Mouse (Mus musculus): Measurements from ENCODE around the gene Gm45234. TPM values are rescaled to one million over a fixed set of nuclear protein-coding genes. Genes with fewer than 3 reads are reported as not detected.

The Gm45234 gene
- not detected in 2 replicates for polyA plus RNA-seq (2015; fragmentation: Nextera tagmentation; extraction: Ambion mirVana)

GRCm38 (mm10) chr6:124755831-124756595, at the start of gene Gm45234, which contains the start of gene Atn1:
Gene Gm45234 (minus strand): TSS chr6:124756021.
Gene Atn1 (minus strand): TSS chr6:124756524.

DNA sequence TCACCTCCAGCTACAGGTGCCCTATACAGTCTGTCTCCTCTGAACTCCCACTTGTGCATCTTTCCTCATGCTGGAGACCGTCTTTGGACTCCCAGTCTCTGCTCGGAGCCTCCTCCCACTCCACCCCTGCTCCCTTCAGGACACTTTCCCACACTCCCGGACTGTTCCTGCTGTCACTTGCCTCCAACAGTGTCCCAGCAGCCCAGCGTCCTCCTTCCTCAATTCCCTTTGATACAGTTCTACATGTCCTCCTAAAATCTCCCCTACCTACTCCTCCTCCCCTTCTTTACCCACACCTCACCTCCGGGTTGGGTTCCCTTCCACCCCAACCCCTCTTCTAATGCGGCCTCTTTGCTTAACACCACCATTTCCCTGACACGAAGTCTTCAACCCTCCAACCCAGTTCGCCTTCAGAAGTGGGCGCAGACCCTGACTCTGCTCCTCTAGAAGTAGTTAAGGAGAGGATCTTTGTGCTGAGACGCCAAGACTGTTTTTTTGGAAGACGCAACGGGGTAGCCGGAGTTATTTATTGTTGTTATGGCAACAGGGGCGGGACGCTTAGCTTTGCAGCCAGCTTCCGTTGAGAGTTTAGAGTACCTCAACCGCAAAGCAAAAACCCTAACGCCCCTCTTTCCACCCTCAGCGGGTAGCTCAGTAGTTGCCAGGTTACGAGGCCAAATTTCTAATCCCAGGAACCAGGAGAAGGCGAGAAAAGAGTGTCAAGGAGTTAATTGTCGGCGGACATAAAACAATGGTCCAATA, 23.6 kb upstream of the Gm45234 start, which contains the start of gene Lrrc23:
Gene Lrrc23 (minus strand): TSS at position 506 of the 762 bp plus-strand sequence.

GRCm38 (mm10) chr6:124769101-124769765, 13.4 kb upstream of the Gm45234 start, which contains the start of gene Eno2:
Gene Eno2 (minus strand): TSS chr6:124769673.

GRCm38 (mm10) chr6:124740888-124741761, 14.7 kb downstream of the Gm45234 start, which contains the start of gene Grcc10:
Gene Grcc10 (minus strand): TSS chr6:124741374.

DNA sequence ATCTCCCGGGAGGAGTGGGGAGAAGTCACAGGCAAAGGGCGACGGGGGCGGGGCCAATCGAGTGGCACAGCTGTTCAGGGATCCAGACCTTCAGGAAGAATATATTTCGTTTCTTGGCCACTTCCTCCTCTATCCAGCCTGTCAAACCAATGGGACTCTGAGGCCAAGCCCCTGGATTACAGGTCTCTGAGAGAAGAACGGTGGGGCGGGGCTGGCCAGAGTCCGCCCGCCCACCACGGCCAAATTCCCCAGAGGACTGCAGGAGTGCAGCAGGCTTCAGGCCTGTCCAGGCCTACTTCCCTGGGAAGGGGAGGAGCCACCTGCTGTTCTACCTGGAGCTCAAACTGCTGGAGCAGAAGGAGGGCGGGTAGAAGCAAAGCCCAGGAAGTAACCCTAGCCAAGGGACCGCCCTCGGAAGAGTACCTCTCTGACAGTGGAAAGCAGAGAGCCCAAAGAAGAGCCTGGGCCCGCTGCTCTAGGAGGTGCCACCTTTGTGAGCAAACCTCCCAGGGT, 17.3 kb downstream of the Gm45234 start, which contains the start of gene Ptpn6:
Gene Ptpn6 (minus strand): TSS at position 204 of the 513 bp plus-strand sequence.

GRCm38 (mm10) chr6:124711824-124712782, 43.7 kb downstream of the Gm45234 start, which contains the start of the genes Emg1 and Phb2:
Gene Emg1 (minus strand): TSS chr6:124712178.
Gene Phb2 (plus strand): TSS chr6:124712336.

MicroRNAs encoded within 50 kb of the gene (microRNA counts, 519-probe panel; counts per million panel counts)
- microRNA mmu-miR-141 (296 counts per million, percentile 58 among the panel's probes with 10 or more counts), microRNA mmu-miR-200c (296 counts per million, percentile 58 among the panel's probes with 10 or more counts)

Small RNA genes within 50 kb of the gene (microRNA-seq; reads per million reads assigned to microRNA genes)
- gene Mir141 (1.9 to 3.3 reads per million in 2 experiments), gene Mir200c (13.3 to 13.8 reads per million in 2 experiments)

Other genes with a start within 250 kb of the Gm45234 start
- 11.6 and 13.0 TPM in 2 replicates for gene C1ra, start 243.6 kb downstream of the Gm45234 start, polyA plus RNA-seq (2015; fragmentation: Nextera tagmentation; extraction: Ambion mirVana)
- gene C1s1, start 213.7 kb downstream of the Gm45234 start, polyA plus RNA-seq (2015; fragmentation: Nextera tagmentation; extraction: Ambion mirVana), result 23.2 and 25.6 TPM in 2 replicates
- not detected in 2 replicates for gene C1rb, start 185.7 kb downstream of the Gm45234 start, polyA plus RNA-seq (2015; fragmentation: Nextera tagmentation; extraction: Ambion mirVana)
- gene C1s2, start 119.9 kb downstream of the Gm45234 start, polyA plus RNA-seq (2015; fragmentation: Nextera tagmentation; extraction: Ambion mirVana), result 0.12 TPM in 1 of 2 replicates, not detected in the other
- gene Lpcat3, start 93.0 kb downstream of the Gm45234 start, polyA plus RNA-seq (2015; fragmentation: Nextera tagmentation; extraction: Ambion mirVana), result 70.4 and 70.6 TPM in 2 replicates
- gene Emg1, start 43.8 kb downstream of the Gm45234 start, polyA plus RNA-seq (2015; fragmentation: Nextera tagmentation; extraction: Ambion mirVana), result 114 and 121 TPM in 2 replicates
- 334 and 346 TPM in 2 replicates for gene Phb2, start 43.7 kb downstream of the Gm45234 start, polyA plus RNA-seq (2015; fragmentation: Nextera tagmentation; extraction: Ambion mirVana)
- gene Ptpn6, start 17.3 kb downstream of the Gm45234 start, polyA plus RNA-seq (2015; fragmentation: Nextera tagmentation; extraction: Ambion mirVana), result 6.7 and 11.0 TPM in 2 replicates
- gene Grcc10, start 14.6 kb downstream of the Gm45234 start, polyA plus RNA-seq (2015; fragmentation: Nextera tagmentation; extraction: Ambion mirVana), result 290 and 323 TPM in 2 replicates
- gene Atn1, start 503 bp upstream of the Gm45234 start, polyA plus RNA-seq (2015; fragmentation: Nextera tagmentation; extraction: Ambion mirVana), result 6.9 TPM in 2 replicates
- gene Eno2, start 13.7 kb upstream of the Gm45234 start, polyA plus RNA-seq (2015; fragmentation: Nextera tagmentation; extraction: Ambion mirVana), result 2.5 and 3.6 TPM in 2 replicates
- gene Lrrc23, start 23.7 kb upstream of the Gm45234 start, polyA plus RNA-seq (2015; fragmentation: Nextera tagmentation; extraction: Ambion mirVana), result 0.21 TPM in 1 of 2 replicates, not detected in the other
- 18.9 and 21.0 TPM in 2 replicates for gene Spsb2, start 52.6 kb upstream of the Gm45234 start, polyA plus RNA-seq (2015; fragmentation: Nextera tagmentation; extraction: Ambion mirVana)
- 2,607 and 2,784 TPM in 2 replicates for gene Tpi1, start 58.3 kb upstream of the Gm45234 start, polyA plus RNA-seq (2015; fragmentation: Nextera tagmentation; extraction: Ambion mirVana)
- gene Usp5, start 73.5 kb upstream of the Gm45234 start, polyA plus RNA-seq (2015; fragmentation: Nextera tagmentation; extraction: Ambion mirVana), result 54.6 and 59.3 TPM in 2 replicates
- gene Cdca3, start 73.5 kb upstream of the Gm45234 start, polyA plus RNA-seq (2015; fragmentation: Nextera tagmentation; extraction: Ambion mirVana), result 38.3 and 39.3 TPM in 2 replicates
- gene Gnb3, start 84.3 kb upstream of the Gm45234 start, polyA plus RNA-seq (2015; fragmentation: Nextera tagmentation; extraction: Ambion mirVana), result 5.0 and 6.0 TPM in 2 replicates
- 13.6 and 16.0 TPM in 2 replicates for gene P3h3, start 101.7 kb upstream of the Gm45234 start, polyA plus RNA-seq (2015; fragmentation: Nextera tagmentation; extraction: Ambion mirVana)
- gene Gpr162, start 108.0 kb upstream of the Gm45234 start, polyA plus RNA-seq (2015; fragmentation: Nextera tagmentation; extraction: Ambion mirVana), result 0.35 and 0.68 TPM in 2 replicates
- gene Cd4, start 132.2 kb upstream of the Gm45234 start, polyA plus RNA-seq (2015; fragmentation: Nextera tagmentation; extraction: Ambion mirVana), result 0.40 and 0.52 TPM in 2 replicates
- gene Lag3, start 155.7 kb upstream of the Gm45234 start, polyA plus RNA-seq (2015; fragmentation: Nextera tagmentation; extraction: Ambion mirVana), result 0.87 and 1.0 TPM in 2 replicates
- gene Ptms, start 164.1 kb upstream of the Gm45234 start, polyA plus RNA-seq (2015; fragmentation: Nextera tagmentation; extraction: Ambion mirVana), result 182 and 227 TPM in 2 replicates
- gene Mlf2, start 175.4 kb upstream of the Gm45234 start, polyA plus RNA-seq (2015; fragmentation: Nextera tagmentation; extraction: Ambion mirVana), result 275 and 312 TPM in 2 replicates
- gene Cops7a, start 209.5 kb upstream of the Gm45234 start, polyA plus RNA-seq (2015; fragmentation: Nextera tagmentation; extraction: Ambion mirVana), result 106 and 117 TPM in 2 replicates
- 0.21 and 0.58 TPM in 2 replicates for gene Pianp, start 240.7 kb upstream of the Gm45234 start, polyA plus RNA-seq (2015; fragmentation: Nextera tagmentation; extraction: Ambion mirVana)